Mouse (Mus musculus): Measurements from ENCODE around the gene Nr1h4. TPM values are rescaled to one million over a fixed set of nuclear protein-coding genes. Genes with fewer than 3 reads are reported as not detected.

The Nr1h4 gene
- polyA plus RNA-seq, 1 experiment from 2014 or later, result not detected

DNA sequence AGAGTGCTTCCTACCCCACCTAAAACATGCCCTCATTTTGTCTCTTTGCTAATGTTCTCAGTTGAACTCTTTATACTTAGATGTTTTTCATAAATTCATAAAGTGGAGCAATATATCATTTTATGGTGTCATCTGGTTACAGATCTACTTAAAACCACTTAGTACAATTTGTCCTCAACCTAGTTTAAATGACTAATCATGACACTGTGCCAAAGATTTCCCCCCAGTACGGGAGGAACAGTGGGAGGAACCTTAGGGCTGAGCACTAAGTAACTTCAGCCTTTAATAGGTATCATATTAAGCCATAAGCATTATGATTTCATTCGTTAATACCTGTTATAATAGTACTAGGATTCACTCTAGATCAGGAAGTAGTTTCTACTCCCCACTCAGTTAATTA lies 17.6 kb downstream of the Nr1h4 start:
- Histone ChIP-seq H3K4me3 (no peak overlapping the region), H3K36me3 (replicated peaks) (no peaks in the 10 kb centered on the region), H3K9me3 (no peaks in the 10 kb centered on the region), H3K27me3 (ENCODE audit: poor library complexity, severe bottlenecking) (no peaks in the 10 kb centered on the region), H3K27ac (no peak overlapping the region), H3K4me1 (peaks cover 3% of the 10 kb centered on the region; the same call in 1 of the 2 replicates)
- WGBS, result 81% methylated on average over 2 of the region's 2 CpGs
- DNase-seq (ENCODE audit: extremely low spot score, low spot score), result no peak

DNA sequence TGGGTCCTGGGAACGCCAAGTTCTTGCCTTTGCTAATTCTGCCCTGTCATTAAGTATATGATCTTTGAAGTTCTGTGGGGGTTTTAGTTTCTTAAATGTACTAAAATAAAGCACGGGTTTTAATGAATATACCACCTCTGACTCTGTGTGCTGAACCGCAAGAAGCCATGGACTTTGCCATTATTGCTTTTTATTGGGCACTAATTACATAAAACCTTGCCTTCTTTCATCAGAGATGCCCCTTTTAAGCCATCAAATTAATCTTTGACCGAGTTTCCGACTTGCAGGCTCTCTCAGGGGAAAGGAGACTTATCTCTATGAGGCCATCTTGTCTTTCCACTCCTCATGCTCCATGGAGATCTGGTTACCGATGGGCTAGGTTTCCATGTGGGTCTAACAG lies 20.8 kb downstream of the Nr1h4 start:
- 83% methylated on average over 6 of the region's 6 CpGs for WGBS
- no peak overlapping the region for H3K27ac ChIP-seq
- no peaks in the 10 kb centered on the region for H3K4me1 ChIP-seq
- DNase-seq (ENCODE audit: extremely low spot score, low spot score), result no peak
- no peaks in the 10 kb centered on the region for H3K9me3 ChIP-seq
- no peak overlapping the region for H3K4me3 ChIP-seq
- H3K27me3 ChIP-seq (ENCODE audit: poor library complexity, severe bottlenecking), result no peaks in the 10 kb centered on the region
- no peaks in the 10 kb centered on the region for H3K36me3 ChIP-seq (replicated peaks)

DNA sequence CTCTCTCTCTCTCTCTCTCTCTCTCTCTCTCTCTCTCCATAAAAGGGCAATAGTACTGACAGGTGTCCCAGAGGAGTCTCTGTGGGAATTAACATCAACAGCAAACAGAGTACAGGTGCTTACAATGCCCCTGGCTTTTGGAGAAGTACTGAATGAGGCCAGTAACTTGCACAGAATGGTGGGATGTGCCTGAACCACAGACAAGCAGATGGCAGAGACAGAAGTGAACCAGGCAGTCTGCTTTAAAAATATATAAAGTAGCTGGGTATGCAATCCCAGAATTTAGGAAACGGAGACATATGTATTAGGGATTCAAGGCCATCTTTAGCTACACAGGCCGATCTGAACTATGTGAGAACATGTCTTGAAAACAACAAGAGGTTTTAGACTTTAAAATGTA lies 22.8 kb downstream of the Nr1h4 start:
- Histone ChIP-seq H3K9me3 (no peaks in the 10 kb centered on the region), H3K27ac (no peak overlapping the region), H3K27me3 (ENCODE audit: poor library complexity, severe bottlenecking) (no peaks in the 10 kb centered on the region), H3K4me1 (no peaks in the 10 kb centered on the region), H3K36me3 (replicated peaks) (no peaks in the 10 kb centered on the region), H3K4me3 (no peak overlapping the region)
- 88% methylated on average over 2 of the region's 2 CpGs for WGBS
- DNase-seq (ENCODE audit: extremely low spot score, low spot score), result no peak

DNA sequence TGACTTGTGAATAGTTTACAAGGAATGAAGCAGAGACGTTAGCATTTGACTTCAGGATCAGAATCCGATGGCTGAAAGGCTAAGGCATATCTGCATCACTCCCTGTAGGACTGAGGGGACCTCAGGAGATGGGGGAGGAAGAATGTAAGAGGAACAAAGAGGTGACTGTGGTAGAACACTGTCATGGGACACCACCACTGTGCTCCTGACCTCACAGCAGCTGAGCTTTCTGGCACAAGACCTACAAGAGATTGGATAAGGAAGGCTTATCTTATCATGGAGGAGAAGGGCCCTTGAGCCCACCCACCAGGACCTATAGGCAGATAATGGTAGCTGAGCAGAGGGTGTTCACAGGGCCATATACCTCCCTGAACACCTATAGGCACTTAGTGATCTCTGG lies 24.8 kb downstream of the Nr1h4 start:
- Histone ChIP-seq H3K4me1 (no peaks in the 10 kb centered on the region), H3K36me3 (replicated peaks) (no peaks in the 10 kb centered on the region), H3K9me3 (no peaks in the 10 kb centered on the region), H3K27ac (no peak overlapping the region), H3K4me3 (no peak overlapping the region), H3K27me3 (ENCODE audit: poor library complexity, severe bottlenecking) (no peaks in the 10 kb centered on the region)
- no peak for DNase-seq (ENCODE audit: extremely low spot score, low spot score)
- 81% methylated on average over 2 of the region's 2 CpGs for WGBS

DNA sequence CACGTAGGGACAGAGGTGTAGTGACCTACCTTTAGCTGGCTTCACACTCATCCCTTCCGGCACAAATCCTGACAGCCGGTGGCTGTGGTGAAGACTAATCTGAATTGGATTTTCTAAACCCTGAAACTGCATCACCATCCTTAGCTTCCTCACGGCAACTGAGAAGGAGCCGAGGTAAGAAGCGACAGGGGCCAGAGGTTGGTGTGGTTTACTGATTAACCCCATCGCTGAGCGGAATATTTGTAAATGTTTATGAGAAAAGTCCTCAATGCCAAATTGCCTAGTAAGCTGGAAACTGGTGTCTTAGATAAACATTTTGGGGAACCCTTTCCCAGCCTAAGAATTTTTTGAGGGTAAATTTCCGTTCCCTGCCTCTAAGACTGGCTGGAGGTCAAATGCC lies 26.9 kb downstream of the Nr1h4 start:
- no peaks in the 10 kb centered on the region for H3K9me3 ChIP-seq
- H3K27me3 ChIP-seq (ENCODE audit: poor library complexity, severe bottlenecking), result no peaks in the 10 kb centered on the region
- H3K4me1 ChIP-seq, result no peaks in the 10 kb centered on the region
- no peak for DNase-seq (ENCODE audit: extremely low spot score, low spot score)
- 94% methylated on average over 9 of the region's 9 CpGs for WGBS
- H3K36me3 ChIP-seq (replicated peaks), result no peaks in the 10 kb centered on the region
- H3K27ac ChIP-seq, result no peak overlapping the region
- no peak overlapping the region for H3K4me3 ChIP-seq

DNA sequence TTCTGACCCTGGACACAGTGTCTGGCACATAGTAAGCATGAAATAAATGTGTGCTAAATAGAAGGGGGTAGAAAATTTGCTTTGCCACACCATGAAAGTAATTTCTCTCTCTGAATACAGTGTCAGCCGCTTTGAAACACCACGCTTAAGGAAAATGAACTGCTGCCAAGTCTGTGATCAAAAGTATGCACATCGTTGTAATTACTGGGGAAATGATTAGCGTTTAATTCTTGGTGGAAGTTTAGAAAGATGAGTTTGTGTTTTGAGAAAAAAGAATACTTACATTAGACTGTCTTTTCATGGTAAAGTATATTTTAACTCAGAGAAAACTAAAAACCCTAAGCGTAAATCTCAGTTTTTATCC lies 27.8 kb downstream of the Nr1h4 start:
- Histone ChIP-seq H3K4me3 (no peak overlapping the region), H3K27ac (no peak overlapping the region), H3K36me3 (replicated peaks) (no peaks in the 10 kb centered on the region), H3K9me3 (no peaks in the 10 kb centered on the region), H3K27me3 (ENCODE audit: poor library complexity, severe bottlenecking) (no peaks in the 10 kb centered on the region), H3K4me1 (no peaks in the 10 kb centered on the region)
- WGBS, result 92% methylated on average over 5 of the region's 5 CpGs
- DNase-seq (ENCODE audit: extremely low spot score, low spot score), result no peak

DNA sequence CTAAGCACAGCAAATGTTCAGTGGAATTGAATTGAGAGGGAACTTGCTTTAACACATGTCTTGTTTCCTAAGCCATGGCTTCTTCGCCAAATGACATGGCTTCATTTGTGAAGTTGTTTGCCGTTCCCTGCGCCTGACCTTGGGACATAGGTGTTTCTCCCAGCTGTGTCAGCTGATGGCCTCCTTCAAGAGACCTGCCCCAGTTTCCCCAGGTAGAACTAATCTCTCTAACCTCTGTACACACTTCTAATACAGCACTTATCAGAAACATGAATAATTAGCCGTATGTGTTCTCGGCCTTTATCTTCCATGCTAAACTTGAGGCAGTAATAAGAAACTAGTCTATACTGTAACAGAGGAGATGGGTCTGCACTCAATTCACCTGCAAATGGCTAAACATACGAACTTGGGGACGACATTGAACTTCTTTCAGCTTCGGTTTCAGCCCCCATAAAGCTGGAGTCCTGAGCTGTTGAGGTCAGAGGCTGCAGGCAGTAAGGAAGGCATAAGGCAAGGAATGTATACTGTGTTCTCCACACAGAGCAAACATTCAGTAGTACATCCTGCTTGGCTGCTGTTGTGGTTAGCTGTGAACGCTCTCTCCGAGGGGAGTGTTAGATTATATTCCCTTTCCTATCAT lies 28.3 kb downstream of the Nr1h4 start:
- 92% methylated on average over 10 of the region's 10 CpGs for WGBS
- H3K4me3 ChIP-seq, result no peak overlapping the region
- no peaks in the 10 kb centered on the region for H3K9me3 ChIP-seq
- H3K36me3 ChIP-seq (replicated peaks), result no peaks in the 10 kb centered on the region
- H3K27me3 ChIP-seq (ENCODE audit: poor library complexity, severe bottlenecking), result peaks cover 4% of the 10 kb centered on the region
- no peak for DNase-seq (ENCODE audit: extremely low spot score, low spot score)
- H3K4me1 ChIP-seq, result no peaks in the 10 kb centered on the region
- H3K27ac ChIP-seq, result no peak overlapping the region

DNA sequence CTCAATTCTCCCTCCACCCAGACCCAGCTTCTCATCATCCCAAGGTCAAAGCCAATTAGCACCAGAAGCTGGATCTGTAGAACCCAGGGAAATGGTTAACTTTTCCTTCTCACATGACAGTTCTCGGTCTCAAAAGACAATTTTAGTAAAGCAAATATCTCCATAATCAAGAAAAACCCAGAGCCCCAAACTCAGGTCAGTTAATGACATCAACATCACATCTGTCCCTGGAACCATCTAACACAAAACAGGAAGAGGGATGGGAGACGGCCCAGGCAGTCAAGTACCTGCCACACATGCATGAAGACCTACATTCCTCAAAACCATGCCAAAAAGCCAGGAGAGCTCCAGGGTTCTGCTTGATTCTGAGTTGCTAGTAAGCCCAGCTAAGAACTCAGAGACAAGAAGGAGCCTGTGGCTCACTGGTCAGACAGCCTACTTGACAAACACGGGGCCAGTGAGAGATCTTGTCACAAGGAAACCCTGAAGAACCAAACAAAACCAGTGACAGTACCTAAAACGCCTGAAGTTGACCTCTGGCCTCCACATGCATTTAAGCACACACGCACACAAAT lies 30.3 kb downstream of the Nr1h4 start:
- Histone ChIP-seq H3K9me3 (no peaks in the 10 kb centered on the region), H3K36me3 (replicated peaks) (no peaks in the 10 kb centered on the region), H3K27ac (no peak overlapping the region), H3K4me1 (no peaks in the 10 kb centered on the region), H3K4me3 (no peak overlapping the region), H3K27me3 (ENCODE audit: poor library complexity, severe bottlenecking) (peaks cover 7% of the 10 kb centered on the region)
- no peak for DNase-seq (ENCODE audit: extremely low spot score, low spot score)
- WGBS, result 88% methylated on average over 5 of the region's 5 CpGs

DNA sequence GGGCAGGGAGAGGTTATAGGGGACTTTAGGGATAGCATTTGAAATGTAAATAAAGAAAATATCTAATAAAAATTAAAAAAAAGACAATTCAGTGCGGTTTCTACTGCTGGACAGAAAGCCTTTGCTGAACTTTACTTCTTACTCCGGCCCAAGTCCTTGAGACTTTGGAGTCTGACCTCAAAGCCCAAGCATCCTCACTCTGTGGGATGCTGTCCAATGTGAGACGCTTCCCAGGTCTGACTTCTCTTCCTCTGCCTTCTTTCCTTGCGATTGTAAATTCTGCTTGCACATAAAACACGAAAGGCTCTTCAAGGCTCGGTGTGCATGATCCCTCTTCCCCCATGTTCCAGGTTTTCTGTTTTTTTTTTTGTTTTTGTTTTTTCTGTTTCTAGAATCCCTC lies 31.5 kb downstream of the Nr1h4 start:
- H3K4me1 ChIP-seq, result no peaks in the 10 kb centered on the region
- no peaks in the 10 kb centered on the region for H3K9me3 ChIP-seq
- H3K27ac ChIP-seq, result no peak overlapping the region
- WGBS, result 96% methylated on average over 6 of the region's 6 CpGs
- H3K36me3 ChIP-seq (replicated peaks), result no peaks in the 10 kb centered on the region
- H3K4me3 ChIP-seq, result no peak overlapping the region
- H3K27me3 ChIP-seq (ENCODE audit: poor library complexity, severe bottlenecking), result peaks cover 13% of the 10 kb centered on the region
- no peak for DNase-seq (ENCODE audit: extremely low spot score, low spot score)

DNA sequence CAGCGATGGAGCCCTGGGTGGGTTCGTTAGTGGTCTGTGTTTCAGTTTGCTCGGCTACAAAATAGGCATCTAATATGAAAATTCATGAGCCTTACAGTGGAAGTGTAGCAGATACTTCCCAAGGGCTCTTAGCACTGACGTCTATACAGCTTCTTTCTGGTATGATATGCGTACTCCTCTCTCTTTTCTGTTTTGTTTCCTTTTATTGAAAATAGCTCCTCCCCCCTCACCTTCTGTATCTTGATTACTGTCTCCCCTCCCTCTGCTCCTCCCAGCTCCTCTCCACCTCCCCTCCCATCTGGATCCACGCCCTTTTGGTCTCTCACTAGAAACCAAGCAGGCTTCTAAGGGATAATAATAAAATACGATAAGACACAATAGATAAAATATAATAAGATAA lies 37.8 kb downstream of the Nr1h4 start:
- no peaks in the 10 kb centered on the region for H3K36me3 ChIP-seq (replicated peaks)
- H3K4me3 ChIP-seq, result no peak overlapping the region
- peaks cover 71% of the 10 kb centered on the region for H3K27me3 ChIP-seq (ENCODE audit: poor library complexity, severe bottlenecking)
- no peak overlapping the region for H3K27ac ChIP-seq
- DNase-seq (ENCODE audit: extremely low spot score, low spot score), result no peak
- no peaks in the 10 kb centered on the region for H3K9me3 ChIP-seq
- peaks cover 12% of the 10 kb centered on the region for H3K4me1 ChIP-seq
- WGBS, result 85% methylated on average over 7 of the region's 7 CpGs

DNA sequence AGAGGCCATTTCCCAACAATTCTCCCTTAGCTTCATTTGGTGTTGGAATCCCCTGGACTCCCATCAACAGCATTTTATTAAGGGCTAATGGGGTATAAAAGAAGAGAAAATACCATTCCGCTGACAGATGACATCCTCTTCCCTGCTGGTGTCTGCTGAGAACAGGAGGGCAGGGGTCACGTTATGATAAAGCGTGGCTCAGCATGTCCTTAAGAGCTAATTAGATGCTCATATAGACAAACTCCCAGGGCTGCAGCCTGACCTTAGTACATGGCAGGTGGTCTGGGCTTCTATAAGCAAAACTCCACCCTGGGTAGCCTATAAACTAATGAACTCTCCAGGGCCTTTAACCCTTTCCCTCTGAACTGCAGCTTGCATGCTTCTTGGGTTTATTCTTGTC lies 42.1 kb downstream of the Nr1h4 start:
- 6% methylated on average over 3 of the region's 3 CpGs for WGBS
- no peak overlapping the region for H3K4me3 ChIP-seq

DNA sequence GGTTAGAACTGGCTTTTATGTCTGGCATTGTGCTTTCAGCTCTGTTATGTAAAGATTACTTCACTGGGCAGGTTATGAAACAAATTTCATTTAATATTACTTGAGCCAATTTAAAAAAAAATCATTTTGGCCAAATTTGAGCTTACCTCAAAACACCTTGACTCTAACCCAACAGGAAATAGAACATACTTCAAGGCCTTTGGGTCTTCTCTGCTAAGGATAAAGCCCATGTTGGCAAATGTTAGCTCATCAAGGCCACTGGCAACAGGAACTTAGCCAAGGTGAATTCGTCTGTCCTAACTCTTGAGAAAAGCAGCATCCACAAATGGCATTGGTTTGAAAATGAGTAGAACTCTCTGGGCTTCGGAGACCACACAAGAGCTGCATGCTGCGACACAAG lies 43.1 kb downstream of the Nr1h4 start:
- DNase-seq (ENCODE audit: extremely low spot score, low spot score), result no peak
- Histone ChIP-seq H3K9me3 (no peaks in the 10 kb centered on the region), H3K27ac (no peak overlapping the region), H3K4me1 (peaks cover 27% of the 10 kb centered on the region), H3K4me3 (no peak overlapping the region), H3K36me3 (replicated peaks) (no peaks in the 10 kb centered on the region), H3K27me3 (ENCODE audit: poor library complexity, severe bottlenecking) (peaks cover 94% of the 10 kb centered on the region)
- 83% methylated on average over 3 of the region's 3 CpGs for WGBS

More for the DNA sequence above, 42.1 kb downstream of the Nr1h4 start:
- peaks cover 94% of the 10 kb centered on the region for H3K27me3 ChIP-seq (ENCODE audit: poor library complexity, severe bottlenecking)
- DNase-seq (ENCODE audit: extremely low spot score, low spot score), result no peak
- H3K27ac ChIP-seq, result no peak overlapping the region
- H3K36me3 ChIP-seq (replicated peaks), result no peaks in the 10 kb centered on the region
- peaks cover 27% of the 10 kb centered on the region for H3K4me1 ChIP-seq
- H3K9me3 ChIP-seq, result no peaks in the 10 kb centered on the region

DNA sequence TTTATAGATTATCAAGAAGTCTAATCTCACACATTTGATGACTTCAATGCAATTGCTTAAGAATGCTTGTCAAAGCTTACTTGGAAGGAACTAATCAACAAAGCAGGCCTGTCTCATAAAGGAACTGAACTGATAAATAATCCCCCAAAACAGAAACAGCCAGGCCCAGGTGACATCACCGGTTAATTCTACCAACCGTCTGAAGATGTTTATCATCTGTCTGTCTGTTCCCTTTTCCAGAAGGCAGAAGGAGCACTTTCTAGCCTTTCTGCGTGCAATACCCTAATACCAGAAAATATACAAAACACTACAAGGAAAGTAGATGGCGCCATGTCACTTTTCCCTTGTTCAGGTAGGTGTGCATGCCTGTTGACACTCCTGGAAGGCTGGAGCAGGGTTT lies 43.9 kb downstream of the Nr1h4 start:
- no peak for DNase-seq (ENCODE audit: extremely low spot score, low spot score)
- no peaks in the 10 kb centered on the region for H3K36me3 ChIP-seq (replicated peaks)
- peaks cover 27% of the 10 kb centered on the region for H3K4me1 ChIP-seq
- no peak overlapping the region for H3K27ac ChIP-seq
- H3K4me3 ChIP-seq, result no peak overlapping the region
- H3K9me3 ChIP-seq, result no peaks in the 10 kb centered on the region
- WGBS, result 86% methylated on average over 4 of the region's 4 CpGs
- peaks cover 92% of the 10 kb centered on the region for H3K27me3 ChIP-seq (ENCODE audit: poor library complexity, severe bottlenecking)

Data from forebrain, embryonic 10.5 days (tissue).